Mouse (Mus musculus): Measurements from ENCODE around the gene Papola. TPM values are rescaled to one million over a fixed set of nuclear protein-coding genes. Genes with fewer than 3 reads are reported as not detected.

The Papola gene
- total RNA-seq, 2 experiments from 2014 or later, result 144 to 156 TPM

- DNase-seq, result peak; percentile 25 to 35
- intact Hi-C loops (cut with DNase I), result no loop called here
These were observed 73.6 kb downstream of the Papola start for GRCm38 (mm10) chr12:105857902-105858640.

GRCm38 (mm10) chr12:105862072-105862471, 77.6 kb downstream of the Papola start:
- no peak for DNase-seq
- intact Hi-C loops (cut with DNase I), result no loop called here

GRCm38 (mm10) chr12:105862607-105863006, 78.1 kb downstream of the Papola start:
- intact Hi-C loops (cut with DNase I), result no loop called here

DNA sequence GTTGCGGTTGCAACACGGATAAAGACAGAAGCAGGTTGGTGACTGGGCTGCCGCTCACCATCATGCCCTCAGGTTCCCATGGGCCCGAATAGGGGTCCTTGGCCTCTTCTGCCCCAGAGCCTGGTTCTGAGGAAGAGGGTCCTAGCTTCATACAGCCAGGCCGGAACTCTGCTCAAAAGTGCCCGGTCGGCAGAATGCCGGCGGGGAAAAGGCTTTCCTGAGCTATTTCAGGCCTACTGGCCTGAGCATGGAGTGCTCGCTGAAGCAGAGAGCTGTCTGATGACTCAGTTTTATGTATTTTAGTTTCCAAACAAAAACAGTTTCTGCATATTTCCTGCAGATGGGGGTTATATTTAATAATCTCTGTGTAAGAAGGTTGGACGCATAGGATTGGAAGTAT, 78.9 kb downstream of the Papola start:
- DNase-seq, result no peak
- intact Hi-C loops (cut with DNase I), result no loop called here

More at GRCm38 (mm10) chr12:105862607-105863006, 78.1 kb downstream of the Papola start:
- DNase-seq, result no peak

DNA sequence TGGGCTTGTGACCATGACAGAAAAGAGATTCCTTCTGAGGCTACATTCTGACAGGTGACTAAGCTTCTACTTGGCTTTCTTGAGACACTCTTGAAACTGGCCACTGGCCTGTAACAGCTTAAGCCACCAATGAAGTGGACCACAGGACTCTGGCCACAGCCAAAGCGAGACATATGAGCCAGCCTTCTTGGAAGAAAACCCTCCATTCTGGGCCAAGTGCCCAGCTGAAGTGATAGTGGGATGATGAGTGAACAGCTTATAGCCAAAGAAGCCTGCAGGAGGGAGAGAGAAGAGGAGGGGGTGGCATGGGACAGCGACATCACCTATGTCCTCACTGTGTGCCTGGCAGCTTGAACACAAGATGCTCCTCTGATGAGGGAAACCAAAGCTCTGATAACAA, 83.2 kb downstream of the Papola start:
- intact Hi-C loops (cut with DNase I), result no loop called here

GRCm38 (mm10) chr12:105869242-105869641, 84.7 kb downstream of the Papola start:
- DNase-seq, result no peak
- intact Hi-C loops (cut with DNase I), result no loop called here

More for the DNA sequence above, 83.2 kb downstream of the Papola start:
- no peak for DNase-seq

- DNase-seq, result no peak
- intact Hi-C loops (cut with DNase I), result no loop called here
These were observed 85.2 kb downstream of the Papola start for GRCm38 (mm10) chr12:105869696-105870095.

DNA sequence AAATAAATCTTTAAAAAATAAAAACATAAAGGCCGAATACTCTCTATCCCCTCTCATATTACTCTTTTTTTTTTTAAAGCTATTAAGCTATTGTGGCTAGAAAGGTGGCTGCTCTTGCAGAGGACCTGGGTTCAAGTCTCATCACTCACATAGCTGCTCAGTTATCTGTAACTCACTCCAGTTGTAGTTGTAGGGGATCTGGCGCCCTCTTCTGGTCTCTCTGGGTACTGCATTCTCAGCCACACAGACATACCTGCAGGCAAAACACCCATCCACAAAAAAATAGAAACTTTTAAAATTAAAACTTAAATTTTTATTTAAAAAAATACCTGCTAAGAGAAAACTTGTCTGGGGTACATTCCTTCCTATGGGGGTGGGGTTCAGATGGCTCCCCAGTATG, 88.8 kb downstream of the Papola start:
- DNase-seq, result no peak
- intact Hi-C loops (cut with DNase I), result no loop called here

- intact Hi-C loops (cut with DNase I), result no loop called here
- no peak for DNase-seq
These were observed 90.6 kb downstream of the Papola start for GRCm38 (mm10) chr12:105875112-105875511.

GRCm38 (mm10) chr12:105876521-105876920, 92.0 kb downstream of the Papola start:
- peak; percentile 14 to 44 for DNase-seq
- intact Hi-C loops (cut with DNase I), result no loop called here

- no peak for DNase-seq
- intact Hi-C loops (cut with DNase I), result no loop called here
These were observed 92.4 kb downstream of the Papola start for GRCm38 (mm10) chr12:105876931-105877330.

DNA sequence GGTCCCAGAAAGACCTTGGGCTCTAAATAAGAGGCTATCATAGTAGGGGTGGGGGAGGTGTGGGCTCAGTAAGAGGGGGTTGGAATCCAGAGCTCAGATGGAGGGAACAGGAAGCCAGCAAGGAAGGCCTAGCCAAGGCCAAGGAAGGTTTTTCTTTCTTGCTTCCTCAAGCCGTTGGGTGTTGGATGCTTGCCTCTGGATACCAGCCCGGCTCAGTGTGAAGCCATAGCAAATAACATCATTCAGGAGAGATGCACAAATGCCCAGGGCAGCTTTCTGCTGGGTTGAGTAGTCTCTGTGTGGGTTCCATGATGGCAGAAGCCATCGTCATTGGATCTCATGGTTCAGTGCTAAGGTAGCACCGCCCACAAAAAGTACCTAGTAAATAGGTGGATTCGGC, 94.3 kb downstream of the Papola start:
- intact Hi-C loops (cut with DNase I), result no loop called here
- DNase-seq, result no peak

DNA sequence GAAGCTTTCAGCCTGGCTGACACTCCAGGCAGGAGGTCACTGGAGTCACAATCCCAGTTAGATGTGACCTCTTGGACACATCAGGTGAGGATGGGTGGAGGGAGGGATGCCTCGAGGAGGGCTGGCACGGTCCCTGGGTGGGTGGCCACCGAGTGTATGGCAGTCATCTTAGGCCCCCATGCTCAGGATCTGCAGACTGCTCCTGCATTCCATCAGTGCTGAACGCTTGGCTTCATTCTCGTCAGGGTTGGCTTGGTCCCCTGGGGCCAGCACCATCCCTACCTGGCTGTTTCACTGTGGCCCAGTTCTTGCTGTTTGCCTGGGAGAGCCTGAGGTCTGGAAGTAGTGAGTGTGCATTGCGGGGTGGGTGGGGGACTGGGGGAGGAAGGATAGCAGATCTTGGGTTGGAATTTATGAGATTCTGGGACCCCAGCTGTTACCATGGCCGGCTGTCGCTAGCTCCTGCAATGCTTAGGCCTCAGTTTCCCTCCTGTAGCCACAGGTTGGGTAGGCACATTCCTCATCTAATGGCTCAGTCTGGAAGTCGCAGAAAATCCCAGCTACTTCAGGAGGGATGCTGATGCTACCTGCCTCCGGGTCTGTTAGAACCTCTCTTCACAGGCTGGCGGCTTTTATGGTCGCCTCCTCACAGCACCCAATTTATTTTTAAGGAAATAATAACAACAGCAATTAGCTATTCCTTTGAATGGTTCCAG, 99.5 kb downstream of the Papola start:
- intact Hi-C loops (cut with DNase I), result no loop called here

GRCm38 (mm10) chr12:105884515-105885323, 100.2 kb downstream of the Papola start:
- intact Hi-C loops (cut with DNase I), result no loop called here
- DNase-seq, result no peak

More for the DNA sequence above, 99.5 kb downstream of the Papola start:
- DNase-seq, result no peak

Small RNAs within 50 kb of the gene (microRNA-seq; reads per million reads assigned to microRNA genes)
- 0 to 0.24 reads per million in 2 experiments for gene Gm22120

Other genes starting within 250 kb of the Papola start
- gene Bdkrb2, start 221.5 kb upstream of the Papola start, total RNA-seq (2021), result 1 to 10 TPM; 1.2 to 2.2 TPM
- not detected for gene Bdkrb1, start 181.6 kb upstream of the Papola start, total RNA-seq (2021)
- 10 to 100 TPM in 1 of 2 experiments, 1 to 10 TPM in 1; 7.7 to 11.1 TPM for gene Gskip, start 99.9 kb upstream of the Papola start, total RNA-seq (2021)
- gene Atg2b, start 99.5 kb upstream of the Papola start, total RNA-seq (2021), result 10 to 100 TPM; 19.4 to 21.1 TPM
- not detected for gene Ak7, start 78.7 kb upstream of the Papola start, total RNA-seq (2021)
- 10 to 100 TPM; 17.8 to 19.1 TPM for gene Vrk1, start 225.5 kb downstream of the Papola start, total RNA-seq (2021)